Mouse (Mus musculus) liver, adult 2 months (tissue): ENCODE measurements around the gene Plekhg5.

Source experiments
- CTCF ChIP-seq: fragments of 200-500 bp; IDR thresholded peaks from 2 replicates; pipeline ENCODE4 v1.5.1; 2011; ENCODE audit warnings: low read depth, low read length, control low read depth
- POLR2A ChIP-seq: fragments of 200-500 bp; IDR thresholded peaks from 2 replicates; pipeline ENCODE4 v1.6.1; 2011; ENCODE audit warnings: low read length, control low read depth; ENCODE audit not compliant: insufficient read depth; ENCODE audit errors: extremely low read depth

DNA sequence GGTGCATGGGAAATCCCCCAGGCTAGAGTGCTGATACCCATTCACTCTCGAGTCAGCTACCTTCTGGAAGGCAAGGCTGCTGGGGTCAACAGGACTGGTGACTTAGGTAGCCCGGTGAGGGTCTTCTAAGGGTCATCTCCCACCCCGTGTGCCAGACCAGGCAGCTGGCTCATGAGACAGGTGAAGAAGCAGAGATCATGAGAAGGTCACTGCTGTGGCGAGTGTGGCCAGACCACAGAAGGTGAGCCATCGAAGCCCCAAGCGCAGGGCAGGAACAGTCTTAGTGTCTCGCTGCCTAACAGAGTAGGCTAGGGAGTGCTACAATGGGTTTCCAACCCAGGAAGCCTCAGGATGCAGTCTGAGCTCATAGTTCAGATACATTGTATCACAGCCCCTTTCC, 12.3 kb downstream of the Plekhg5 start:
- TF ChIP-seq CTCF, result no peak
- TF ChIP-seq POLR2A, result no peak
